Mouse (Mus musculus) CH12.LX (cell line): Measurements from ENCODE around the gene Baz2b. TPM values are rescaled to one million over a fixed set of nuclear protein-coding genes. Genes with fewer than 3 reads are reported as not detected.

ENCODE experiments used
- DNase-seq: peaks from one replicate; pipeline ENCODE4 v3.0.0-alpha.2; 2013; ENCODE audit errors: extremely low read depth
- H3K27ac ChIP-seq: 2 replicates; pipeline ENCODE4 v1.5.1; 2012; ENCODE audit warnings: low read depth, mild to moderate bottlenecking, control low read depth, moderate library complexity; ENCODE audit not compliant: insufficient read depth
- H3K27me3 ChIP-seq: replicated peaks from 2 replicates; pipeline ENCODE3; 2012; ENCODE audit warnings: inconsistent platforms
- H3K36me3 ChIP-seq, 2 experiments: replicated peaks in 1 of 2; 2 replicates each; pipeline versions ENCODE3 to v1.6.1; 2012; ENCODE audit warnings: inconsistent platforms in 1 of 2, low read length in 1 of 2, mild to moderate bottlenecking in 1 of 2, mixed read lengths in 1 of 2, moderate library complexity in 1 of 2; ENCODE audit not compliant: control insufficient read depth in 1 of 2, insufficient read depth in 1 of 2
- H3K4me1 ChIP-seq, 2 experiments: 2 replicates each; pipeline ENCODE4 v1.6.1; 2012; ENCODE audit warnings: inconsistent platforms in 1 of 2, moderate library complexity in 1 of 2; ENCODE audit not compliant: insufficient read depth in 2 of 2, control insufficient read depth in 1 of 2
- H3K4me2 ChIP-seq: 2 replicates; pipeline ENCODE4 v1.6.1; 2012; ENCODE audit warnings: low read depth, mild to moderate bottlenecking, control low read depth; ENCODE audit not compliant: poor library complexity, insufficient read depth, severe bottlenecking
- H3K4me3 ChIP-seq, 3 experiments: fragments of 150-350 bp in 1 of 3; sonication (generic) in 1 of 3; replicated peaks in 1 of 3; 2 replicates each; pipeline versions ENCODE3 to v1.5.1; 2011 to 2012; ENCODE audit warnings: low read depth in 2 of 3, low read length in 2 of 3, mild to moderate bottlenecking in 2 of 3, moderate library complexity in 2 of 3, control low read depth in 1 of 3, improper control_type of control experiment in 1 of 3, inconsistent platforms in 1 of 3, mixed read lengths in 1 of 3; ENCODE audit not compliant: poor library complexity in 1 of 3
- H3K79me2 ChIP-seq: replicated peaks from 2 replicates; pipeline ENCODE4 v1.6.1; 2012; ENCODE audit warnings: mild to moderate bottlenecking, moderate library complexity; ENCODE audit not compliant: control insufficient read depth, poor library complexity, insufficient read depth, severe bottlenecking; ENCODE audit errors: extremely low read depth
- H3K9ac ChIP-seq: 2 replicates; pipeline ENCODE4 v1.6.1; 2012; ENCODE audit warnings: low read depth, mild to moderate bottlenecking, control low read depth, moderate library complexity; ENCODE audit not compliant: insufficient read depth
- H3K9me3 ChIP-seq: replicated peaks from 2 replicates; pipeline ENCODE3; 2012; ENCODE audit warnings: low read length, inconsistent platforms, mixed read lengths
- BHLHE40 ChIP-seq: IDR thresholded peaks from 2 replicates; pipeline ENCODE4 v1.6.1; 2011; ENCODE audit warnings: mild to moderate bottlenecking, low read depth, low read length, improper control_type of control experiment
- CHD1 ChIP-seq: IDR thresholded peaks from 2 replicates; pipeline ENCODE4 v1.6.1; 2012; ENCODE audit warnings: low read depth, low read length, improper control_type of control experiment, inconsistent platforms
- CHD2 ChIP-seq: IDR thresholded peaks from 2 replicates; pipeline ENCODE4 v1.6.1; 2011; ENCODE audit warnings: low read length, improper control_type of control experiment
- CTCF ChIP-seq, 2 experiments: IDR thresholded peaks in 1 of 2; conservative IDR thresholded peaks in 1 of 2; 2 replicates each; pipeline ENCODE4 v1.5.1; 2011 to 2012; ENCODE audit warnings: low read depth in 2 of 2, low read length in 2 of 2, improper control_type of control experiment in 1 of 2, inconsistent platforms in 1 of 2, mild to moderate bottlenecking in 1 of 2, moderate library complexity in 1 of 2
- E2F4 ChIP-seq: IDR thresholded peaks from 2 replicates; pipeline ENCODE4 v1.6.1; 2011; ENCODE audit warnings: low read depth, low read length, improper control_type of control experiment; ENCODE audit not compliant: insufficient replicate concordance
- ELF1 ChIP-seq: IDR thresholded peaks from 2 replicates; pipeline ENCODE4 v1.6.1; 2014; ENCODE audit warnings: low read depth, mild to moderate bottlenecking, inconsistent platforms, low read length, improper control_type of control experiment
- EP300 ChIP-seq: IDR thresholded peaks from 2 replicates; pipeline ENCODE4 v1.6.1; 2011; ENCODE audit warnings: low read length, improper control_type of control experiment
- ETS1 ChIP-seq: conservative IDR thresholded peaks from 2 replicates; pipeline ENCODE4 v1.6.1; 2012; ENCODE audit warnings: low read depth, mild to moderate bottlenecking, inconsistent platforms, low read length, improper control_type of control experiment, moderate library complexity
- GABPA ChIP-seq: IDR thresholded peaks from 2 replicates; pipeline ENCODE4 v1.6.1; 2012; ENCODE audit warnings: low read depth, low read length, improper control_type of control experiment, inconsistent platforms; ENCODE audit not compliant: insufficient replicate concordance
- HCFC1 ChIP-seq: IDR thresholded peaks from 2 replicates; pipeline ENCODE4 v1.6.1; 2012; ENCODE audit warnings: low read depth, mild to moderate bottlenecking, inconsistent platforms, low read length, improper control_type of control experiment
- IRF4 ChIP-seq: IDR thresholded peaks from 2 replicates; pipeline ENCODE4 v1.6.1; 2014; ENCODE audit warnings: low read depth, mild to moderate bottlenecking, inconsistent platforms, low read length, improper control_type of control experiment
- JUN ChIP-seq: IDR thresholded peaks from 2 replicates; pipeline ENCODE4 v1.6.1; 2011; ENCODE audit warnings: low read depth, mild to moderate bottlenecking, low read length, improper control_type of control experiment, moderate library complexity; ENCODE audit not compliant: insufficient read depth
- JUND ChIP-seq: conservative IDR thresholded peaks from 2 replicates; pipeline ENCODE4 v1.6.1; 2011; ENCODE audit warnings: low read depth, low read length, improper control_type of control experiment
- KAT2A ChIP-seq: IDR thresholded peaks from 2 replicates; pipeline ENCODE4 v1.6.1; 2012; ENCODE audit warnings: low read length, improper control_type of control experiment, inconsistent platforms; ENCODE audit not compliant: insufficient replicate concordance
- MAFK ChIP-seq: IDR thresholded peaks from 2 replicates; pipeline ENCODE4 v1.6.1; 2011; ENCODE audit warnings: low read length, improper control_type of control experiment; ENCODE audit not compliant: insufficient replicate concordance
- MAX ChIP-seq: IDR thresholded peaks from 2 replicates; pipeline ENCODE4 v1.6.1; 2011; ENCODE audit warnings: low read length, improper control_type of control experiment
- MAZ ChIP-seq: IDR thresholded peaks from 2 replicates; pipeline ENCODE4 v1.6.1; 2012; ENCODE audit warnings: low read depth, mild to moderate bottlenecking, inconsistent platforms, low read length, improper control_type of control experiment, moderate library complexity
- MEF2A ChIP-seq: IDR thresholded peaks from 2 replicates; pipeline ENCODE4 v1.6.1; 2014; ENCODE audit warnings: low read depth, mild to moderate bottlenecking, inconsistent platforms, low read length, improper control_type of control experiment, borderline replicate concordance
- MXI1 ChIP-seq: IDR thresholded peaks from 2 replicates; pipeline ENCODE4 v1.6.1; 2011; ENCODE audit warnings: mild to moderate bottlenecking, low read depth, low read length, improper control_type of control experiment
- MYC ChIP-seq: IDR thresholded peaks from 2 replicates; pipeline ENCODE4 v1.6.1; 2011; ENCODE audit warnings: low read depth, mild to moderate bottlenecking, improper control_type of control experiment, low read length
- NELFE ChIP-seq: IDR thresholded peaks from 2 replicates; pipeline ENCODE4 v1.6.1; 2011; ENCODE audit warnings: low read depth, low read length, improper control_type of control experiment
- NRF1 ChIP-seq: IDR thresholded peaks from 2 replicates; pipeline ENCODE4 v1.6.1; 2014; ENCODE audit warnings: low read depth, mild to moderate bottlenecking, inconsistent platforms, low read length, improper control_type of control experiment, moderate library complexity
- PAX5 ChIP-seq: IDR thresholded peaks from 2 replicates; pipeline ENCODE4 v1.6.1; 2012; ENCODE audit warnings: low read length, inconsistent platforms, mixed read lengths
- POLR2A ChIP-seq: IDR thresholded peaks from 2 replicates; pipeline ENCODE4 v1.6.1; 2011; ENCODE audit warnings: low read depth, mild to moderate bottlenecking, improper control_type of control experiment, low read length
- POLR2AphosphoS2 ChIP-seq: IDR thresholded peaks from 2 replicates; pipeline ENCODE4 v1.6.1; 2011; ENCODE audit warnings: low read depth, low read length, improper control_type of control experiment
- RAD21 ChIP-seq: IDR thresholded peaks from 2 replicates; pipeline ENCODE4 v1.6.1; 2011; ENCODE audit warnings: low read depth, mild to moderate bottlenecking, low read length, improper control_type of control experiment, moderate library complexity
- RCOR1 ChIP-seq: conservative IDR thresholded peaks from 2 replicates; pipeline ENCODE4 v1.6.1; 2012; ENCODE audit warnings: low read depth, mild to moderate bottlenecking, inconsistent platforms, low read length, improper control_type of control experiment
- SIN3A ChIP-seq: IDR thresholded peaks from 2 replicates; pipeline ENCODE4 v1.6.1; 2012; ENCODE audit warnings: low read length, improper control_type of control experiment, inconsistent platforms
- SMC3 ChIP-seq: IDR thresholded peaks from 2 replicates; pipeline ENCODE4 v1.6.1; 2011; ENCODE audit warnings: low read depth, low read length, improper control_type of control experiment
- TBP ChIP-seq: conservative IDR thresholded peaks from 2 replicates; pipeline ENCODE4 v1.6.1; 2011; ENCODE audit warnings: low read depth, low read length, improper control_type of control experiment
- TCF12 ChIP-seq: IDR thresholded peaks from 2 replicates; pipeline ENCODE4 v1.6.1; 2014; ENCODE audit warnings: low read depth, mild to moderate bottlenecking, inconsistent platforms, low read length, improper control_type of control experiment
- UBTF ChIP-seq: IDR thresholded peaks from 2 replicates; pipeline ENCODE4 v1.6.1; 2012; ENCODE audit warnings: low read depth, mild to moderate bottlenecking, inconsistent platforms, low read length, improper control_type of control experiment, moderate library complexity
- USF1 ChIP-seq: IDR thresholded peaks from 2 replicates; pipeline ENCODE4 v1.6.1; 2014; ENCODE audit warnings: low read depth, mild to moderate bottlenecking, inconsistent platforms, low read length, improper control_type of control experiment
- USF2 ChIP-seq: conservative IDR thresholded peaks from 2 replicates; pipeline ENCODE4 v1.6.1; 2011; ENCODE audit warnings: low read depth, low read length, improper control_type of control experiment
- ZC3H11A ChIP-seq: IDR thresholded peaks from 2 replicates; pipeline ENCODE4 v1.6.1; 2012; ENCODE audit warnings: low read depth, mild to moderate bottlenecking, inconsistent platforms, low read length, improper control_type of control experiment
- ZKSCAN1 ChIP-seq: IDR thresholded peaks from 2 replicates; pipeline ENCODE4 v1.6.1; 2012; ENCODE audit warnings: low read depth, inconsistent platforms, low read length, improper control_type of control experiment, borderline replicate concordance
- ZMIZ1 ChIP-seq: IDR thresholded peaks from 2 replicates; pipeline ENCODE4 v1.6.1; 2012; ENCODE audit warnings: low read depth, mild to moderate bottlenecking, inconsistent platforms, low read length, improper control_type of control experiment
- ZNF384 ChIP-seq: IDR thresholded peaks from 2 replicates; pipeline ENCODE4 v1.6.1; 2012; ENCODE audit warnings: low read depth, low read length, improper control_type of control experiment, inconsistent platforms
- dilution Hi-C: fragments of 300-500 bp; cut with MboI; formaldehyde crosslinking; loops from 2 replicates; pipeline ENCODE4 v1.14.3; 2020; ENCODE audit warnings: low sequenced_read_pairs; ENCODE audit not compliant: extremely low pct_unique_long_range_greater_than_20kb, extremely low pct_ligation_motif_present
- in situ Hi-C: fragments of 300-500 bp; cut with MboI; formaldehyde crosslinking; loops from 3 replicates; pipeline ENCODE4 v1.14.3; 2019; ENCODE audit warnings: low sequenced_read_pairs, low pct_ligation_motif_present, low pct_unique_long_range_greater_than_20kb, mixed read lengths
- polyA plus RNA-seq: library from polyadenylated mRNA; unstranded; fragments of >175 nt; gene quantifications from 2 replicates; pipeline ENCODE4 v1.2.1, GENCODE M21; 2012; ENCODE audit warnings: low read depth; ENCODE audit not compliant: insufficient read length
- total RNA-seq, 2 experiments: library from RNA; depleted of rRNA; stranded (reverse); fragments of 300-350 nt in 1 of 2; fragments of >200 nt in 1 of 2; gene quantifications; 2 replicates each; pipeline ENCODE4 v1.2.3; 2012 to 2014

The Baz2b gene
- total and polyA plus RNA-seq, 3 experiments = 17.3 to 36.3 (median 31.9) TPM

DNA sequence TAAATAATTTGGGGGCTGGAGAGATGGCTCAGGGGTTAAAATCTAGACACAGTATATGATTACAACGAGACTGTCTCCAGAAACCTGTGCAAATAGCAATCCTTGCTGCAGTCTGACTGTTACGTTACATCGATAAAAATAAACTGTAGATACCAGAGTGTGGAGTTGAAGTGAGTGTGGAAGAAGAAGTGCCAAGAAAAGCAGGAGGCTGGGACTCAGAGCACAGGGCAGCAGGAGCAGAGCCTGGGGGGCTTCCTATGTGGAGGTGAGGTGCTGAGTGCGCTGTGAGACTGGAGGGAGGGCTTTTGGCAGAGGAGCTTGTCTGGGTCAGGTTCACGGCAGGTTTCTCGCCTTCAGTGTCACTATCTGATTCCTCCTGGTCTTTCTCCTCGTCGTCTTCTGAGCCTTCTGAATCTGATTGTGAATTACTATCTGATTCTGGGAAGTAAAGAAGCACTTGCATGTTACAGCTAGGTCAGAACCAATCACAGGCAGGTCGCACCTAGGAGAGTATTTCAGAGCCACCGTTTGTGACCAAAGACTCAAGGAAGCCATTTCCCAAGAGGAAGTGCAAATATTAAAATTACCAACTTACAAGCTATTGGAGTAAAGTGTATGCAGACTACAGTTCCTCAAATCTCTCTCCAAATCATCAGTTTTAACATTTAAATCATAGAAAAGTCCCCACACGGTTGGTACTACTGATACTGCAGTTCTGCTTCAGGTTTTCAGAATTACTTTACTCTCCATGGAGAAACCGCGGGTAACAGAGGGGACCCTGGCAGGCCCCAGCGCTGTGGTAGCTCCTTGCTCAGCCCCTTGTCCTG is 249.8 kb downstream of the Baz2b start:
- TF ChIP-seq NRF1 (no peak), TBP (peak; percentile 78; the same call in 1 of the 2 replicates), ZMIZ1 (peak; percentile 54; the same call in 1 of the 2 replicates), BHLHE40 (peak; percentile 27; the same call in 1 of the 2 replicates), EP300 (peak; percentile 74), POLR2AphosphoS2 (no peak), ZC3H11A (no peak), RAD21 (no peak), SIN3A (peak; percentile 60), UBTF (0 out of 2 replicates have a peak, but pooled peaks have one; percentile 33), MAFK (no peak), JUND (no peak), KAT2A (no peak), MAX (no peak), USF2 (no peak), TCF12 (peak; percentile 39; the same call in 1 of the 2 replicates), HCFC1 (no peak), ELF1 (peak; percentile 31; the same call in 1 of the 2 replicates), MXI1 (peak; percentile 57; the same call in 1 of the 2 replicates), MYC (no peak), RCOR1 (0 out of 2 replicates have a peak, but pooled peaks have one; percentile 47), NELFE (peak; percentile 27; the same call in 1 of the 2 replicates), MAZ (no peak), ZKSCAN1 (no peak), ZNF384 (no peak), SMC3 (no peak), E2F4 (no peak), CTCF (conservative IDR thresholded peaks at IDR 0.05 in 1 of 2, IDR thresholded peaks at IDR 0.05 in 1 of 2; ENCODE audit: low read depth in 2 of 2, low read length in 2 of 2) (no peak), ETS1 (peak; percentile 53), CHD1 (no peak), IRF4 (peak; percentile 68), MEF2A (no peak; the same call in 1 of the 2 replicates), POLR2A (no peak), USF1 (no peak), PAX5 (no peak), CHD2 (no peak), JUN (no peak; the same call in 1 of the 2 replicates), GABPA (no peak)
- H3K9me3 ChIP-seq = no peaks in the 10 kb centered on the region
- H3K27me3 ChIP-seq = no peaks in the 10 kb centered on the region
- H3K79me2 ChIP-seq = 0 out of 2 replicates have a peak, but pooled peaks cover 8% of the 10 kb centered on the region
- H3K27ac ChIP-seq = peak overlapping the region; percentile 91
- peak overlapping the region in 2 of 3 experiments; percentile 2 to 21 for H3K4me3 ChIP-seq
- in situ Hi-C loops = no loop called here
- DNase-seq = peak; percentile 63
- dilution Hi-C loops = no loop called here
- peaks cover 8 to 61% of the 10 kb centered on the region in 2 experiments for H3K4me1 ChIP-seq
- H3K9ac ChIP-seq = peak overlapping the region; percentile 69
- H3K36me3 ChIP-seq = peaks cover 26 to 42% of the 10 kb centered on the region in 2 experiments
- peak overlapping the region; percentile 98 for H3K4me2 ChIP-seq
